Mouse (Mus musculus): ENCODE measurements around the gene Nagk. TPM values are rescaled to one million over a fixed set of nuclear protein-coding genes. Genes with fewer than 3 reads are reported as not detected.
"Not testable (repeated sequence)": the region's sequence is repeated elsewhere in the genome, so short reads cannot be mapped to it uniquely, and the experiment has no call there.

Gene Nagk
- total RNA-seq (2015), result 19.7 and 21.5 TPM in 2 replicates
- total RNA-seq (2017), result 12.4 and 13.2 TPM in 2 replicates

DNA sequence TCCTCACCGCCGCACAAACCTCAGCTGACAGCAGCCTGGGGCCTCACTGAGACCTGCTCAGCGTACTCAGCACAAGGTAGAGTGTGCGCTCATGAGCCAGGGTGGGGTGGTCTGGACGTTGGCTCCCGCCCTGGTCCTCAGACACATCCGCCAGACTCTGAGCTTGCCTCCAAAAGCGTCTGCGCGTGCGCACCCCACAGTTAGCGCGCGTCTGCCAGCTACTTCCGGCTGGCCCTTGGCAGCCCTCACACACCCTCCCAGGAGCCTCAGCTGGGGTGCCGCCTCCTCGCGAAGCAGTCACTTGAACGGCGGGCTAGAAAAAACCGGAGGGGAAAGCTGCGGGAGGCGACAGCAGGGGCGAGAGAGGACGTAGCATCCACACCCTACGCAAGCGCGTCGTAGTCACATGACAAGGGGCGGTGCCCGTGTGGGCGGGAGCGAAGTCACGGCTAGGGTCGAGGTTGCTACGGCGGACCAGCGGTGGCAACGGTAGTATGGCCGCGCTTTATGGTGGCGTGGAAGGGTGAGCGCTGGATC is at the start of gene Nagk:
TSS of gene Nagk (plus strand) at position 223 of the 537 bp plus-strand sequence.
- ATAC-seq (replicated peaks; ENCODE audit: poor library complexity), result peak; percentile 81

- no peak for ATAC-seq (replicated peaks; ENCODE audit: poor library complexity)
Observed at GRCm38 (mm10) chr6:83745466-83745865, 49.3 kb upstream of the Nagk start.

GRCm38 (mm10) chr6:83749286-83749685 is 45.5 kb upstream of the Nagk start:
- no peak for ATAC-seq (replicated peaks; ENCODE audit: poor library complexity)

- peak; percentile 83 for ATAC-seq (replicated peaks; ENCODE audit: poor library complexity)
Observed at GRCm38 (mm10) chr6:83750171-83750684, 44.6 kb upstream of the Nagk start.

DNA sequence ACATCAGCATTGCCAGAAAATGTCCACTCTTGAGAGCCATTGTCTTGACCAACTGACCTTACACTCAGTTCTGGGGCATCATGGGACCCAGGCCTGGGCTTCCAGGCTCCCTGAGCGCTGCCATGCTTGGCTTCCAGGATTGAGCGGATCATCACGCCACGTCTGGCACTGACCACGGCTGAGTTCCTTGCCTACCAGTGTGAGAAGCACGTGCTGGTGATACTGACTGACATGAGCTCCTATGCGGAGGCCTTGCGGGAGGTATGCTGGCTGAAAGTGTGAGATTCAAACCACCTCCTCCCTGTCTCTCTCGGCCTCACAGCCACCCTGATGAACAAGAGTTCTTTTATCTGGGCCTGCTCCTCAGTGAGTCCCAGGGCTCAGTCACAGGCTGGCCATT is 38.7 kb upstream of the Nagk start:
- no peak for ATAC-seq (replicated peaks; ENCODE audit: poor library complexity)

DNA sequence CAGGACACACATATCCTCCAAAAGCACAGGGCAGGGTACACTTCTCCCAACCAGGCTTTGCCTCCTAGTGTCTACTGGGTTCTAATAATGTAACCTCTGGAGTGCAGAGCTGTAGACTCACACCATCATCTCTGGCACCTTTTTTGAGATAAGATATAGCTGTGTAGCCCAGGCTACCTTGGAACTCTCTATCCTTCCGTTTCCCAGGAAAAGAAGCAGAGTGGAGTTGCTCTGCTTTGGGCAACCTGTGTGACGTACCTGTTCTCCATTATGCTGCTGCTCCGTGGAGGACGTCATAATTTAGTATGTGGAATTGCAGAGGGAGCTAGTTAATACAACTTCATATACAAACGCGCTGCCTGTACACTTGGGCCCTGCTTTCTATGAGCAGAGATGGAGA is 32.4 kb upstream of the Nagk start, which contains the start of gene Ankrd53:
TSS of gene Ankrd53 (plus strand) at position 301 of the 400 bp plus-strand sequence.
- ATAC-seq (replicated peaks; ENCODE audit: poor library complexity), result no peak

- ATAC-seq (replicated peaks; ENCODE audit: poor library complexity), result peak; percentile 60
Observed at GRCm38 (mm10) chr6:83762880-83763431, 31.8 kb upstream of the Nagk start.

DNA sequence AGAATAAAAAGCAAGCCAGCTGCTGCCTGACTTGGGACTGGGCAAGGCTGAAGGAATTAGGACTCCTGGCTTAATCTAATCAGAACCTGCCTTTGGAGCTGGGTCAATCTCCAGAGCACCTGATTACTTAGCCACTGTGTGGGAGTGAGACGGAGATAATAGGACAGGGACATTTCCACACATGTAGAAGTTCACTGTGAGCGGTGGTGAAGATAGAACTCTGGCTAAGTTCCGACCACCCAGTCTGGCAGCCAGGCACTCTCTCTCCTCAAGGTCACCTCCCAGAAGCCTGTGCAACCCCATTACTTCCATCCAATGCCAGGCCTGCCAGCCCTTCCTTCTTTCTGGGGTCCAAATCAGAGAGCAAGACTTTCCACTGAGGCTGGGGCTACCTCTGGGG is 27.8 kb upstream of the Nagk start:
- no peak for ATAC-seq (replicated peaks; ENCODE audit: poor library complexity)

GRCm38 (mm10) chr6:83768485-83768884 is 26.3 kb upstream of the Nagk start:
- no peak for ATAC-seq (replicated peaks; ENCODE audit: poor library complexity)

- ATAC-seq (replicated peaks; ENCODE audit: poor library complexity), result peak; percentile 55
Observed at GRCm38 (mm10) chr6:83774126-83774525, 20.7 kb upstream of the Nagk start.

DNA sequence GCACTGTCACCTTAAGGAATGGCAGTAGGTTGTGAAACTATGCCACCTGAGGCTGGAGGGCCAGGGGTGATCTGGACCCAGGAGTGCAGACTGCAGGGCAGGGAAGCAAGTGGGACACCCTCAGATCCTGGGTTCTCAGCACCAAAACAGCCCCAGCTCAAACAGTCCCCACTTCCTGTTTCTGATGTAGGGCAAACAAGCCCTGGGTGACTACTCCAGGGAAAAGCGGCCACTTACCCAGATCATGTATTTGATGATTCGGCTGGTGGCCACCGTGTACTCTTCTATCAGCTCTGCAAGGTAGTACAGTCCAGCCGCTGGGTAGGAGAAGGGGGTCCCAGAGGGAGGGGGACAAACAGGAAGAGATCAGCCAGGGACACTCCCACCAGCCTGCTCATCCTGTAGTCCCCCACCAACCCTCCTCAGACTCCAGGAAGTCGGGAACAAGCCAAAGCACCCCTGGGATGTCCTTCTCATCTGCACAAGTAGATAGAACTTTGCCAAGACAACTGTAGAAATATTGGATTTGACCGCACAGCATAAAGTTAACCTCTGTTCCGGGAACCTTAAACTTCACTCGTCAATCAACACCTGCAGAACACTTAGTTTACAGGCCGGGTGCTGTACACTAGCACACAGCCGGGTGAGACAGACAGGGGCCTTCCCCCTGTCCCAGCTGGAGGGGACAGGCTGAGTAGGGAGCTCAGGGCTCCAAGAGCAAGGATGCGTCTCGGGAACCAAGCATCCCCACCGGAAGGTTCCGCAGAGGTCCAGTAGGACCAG is 19.8 kb upstream of the Nagk start:
- ATAC-seq (replicated peaks; ENCODE audit: poor library complexity), result peak; percentile 4; the same call in 1 of the 2 replicates

DNA sequence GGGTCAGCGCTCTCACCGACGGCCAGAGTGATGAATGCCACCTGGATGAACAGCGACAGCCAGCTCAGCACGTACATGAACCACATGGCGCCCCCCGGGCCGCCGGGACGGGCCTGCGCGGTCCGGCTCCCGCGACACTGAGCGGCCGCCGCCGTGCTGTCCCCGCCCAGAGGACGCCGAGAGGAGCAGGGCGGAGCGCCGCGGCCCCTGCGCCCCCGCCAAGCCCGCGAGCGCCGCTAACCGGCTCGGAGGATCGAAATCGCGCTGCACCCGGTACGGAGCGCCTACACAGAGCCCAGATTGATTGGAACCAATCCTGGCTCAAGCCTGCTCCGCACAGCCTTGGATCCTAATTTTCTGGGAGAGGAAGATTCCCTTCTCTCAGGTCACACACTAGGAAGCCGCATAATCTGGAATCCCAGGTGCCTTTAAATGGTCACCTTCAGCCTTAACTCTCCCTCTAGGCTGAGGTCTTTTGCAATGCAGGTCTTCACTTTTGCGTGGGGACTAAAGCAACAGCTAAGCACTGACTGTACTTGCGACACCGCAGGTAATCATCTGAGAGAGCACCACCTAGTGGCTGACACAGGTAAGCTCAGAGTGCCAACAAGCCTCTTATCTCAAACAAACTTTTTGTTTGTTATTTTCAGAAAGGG is 19.0 kb upstream of the Nagk start, which contains the start of gene Tex261:
TSS of gene Tex261 (minus strand) at position 176 of the 656 bp plus-strand sequence.
- ATAC-seq (replicated peaks; ENCODE audit: poor library complexity), result peak; percentile 80

- ATAC-seq (replicated peaks; ENCODE audit: poor library complexity), result no peak
Observed at GRCm38 (mm10) chr6:83778306-83778705, 16.5 kb upstream of the Nagk start.

- peak; percentile 59 for ATAC-seq (replicated peaks; ENCODE audit: poor library complexity)
Observed at GRCm38 (mm10) chr6:83779026-83779425, 15.8 kb upstream of the Nagk start.

GRCm38 (mm10) chr6:83786426-83786825 is 8.4 kb upstream of the Nagk start:
- no peak for ATAC-seq (replicated peaks; ENCODE audit: poor library complexity)

- ATAC-seq (replicated peaks; ENCODE audit: poor library complexity), result no peak
Observed at GRCm38 (mm10) chr6:83788554-83788953, 6.2 kb upstream of the Nagk start.

GRCm38 (mm10) chr6:83790533-83790932 is 4.2 kb upstream of the Nagk start:
- not testable (repeated sequence) for ATAC-seq (replicated peaks; ENCODE audit: poor library complexity)

- ATAC-seq (replicated peaks; ENCODE audit: poor library complexity), result peak; percentile 5; the same call in 1 of the 2 replicates
Observed at GRCm38 (mm10) chr6:83791251-83791890, 3.4 kb upstream of the Nagk start.

DNA sequence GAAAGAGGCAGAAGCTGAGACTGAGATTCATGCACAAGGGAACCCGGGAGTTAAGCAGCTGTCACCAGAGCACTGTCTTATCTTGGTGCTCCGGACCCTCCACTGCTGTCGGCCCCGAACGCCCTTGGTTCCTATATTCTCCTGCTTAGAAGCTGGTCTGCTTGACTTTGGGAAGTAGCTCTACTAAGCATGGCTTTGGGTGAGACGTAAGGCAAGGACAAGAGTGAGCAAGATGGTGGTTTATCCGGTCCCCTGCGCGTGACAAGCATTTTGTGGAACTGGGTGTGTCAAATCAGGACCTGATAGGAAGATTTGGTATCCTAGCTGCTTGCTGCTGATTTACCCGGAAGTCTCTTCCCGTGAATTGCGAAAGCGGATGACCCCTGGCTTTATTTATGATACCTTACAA is 714 bp downstream of the Nagk start:
- ATAC-seq (replicated peaks; ENCODE audit: poor library complexity), result peak; percentile 13

GRCm38 (mm10) chr6:83796686-83797085 is 1.9 kb downstream of the Nagk start:
- no peak for ATAC-seq (replicated peaks; ENCODE audit: poor library complexity)

GRCm38 (mm10) chr6:83802033-83802432 is 7.3 kb downstream of the Nagk start:
- ATAC-seq (replicated peaks; ENCODE audit: poor library complexity), result no peak
